Mouse (Mus musculus): Measurements from ENCODE around the gene Fbxl18.

GRCm38 (mm10) chr5:142825665-142826064 lies 69.6 kb downstream of the Fbxl18 start:
- TF ChIP-seq POLR2A (IDR thresholded peaks at IDR 0.05; ENCODE audit: borderline replicate concordance, extremely low read depth, insufficient read depth, insufficient read length, poor library complexity, severe bottlenecking), result no peak
- TF ChIP-seq CTCF (IDR thresholded peaks at IDR 0.05; ENCODE audit: borderline replicate concordance, extremely low read depth, insufficient read depth, insufficient read length), result no peak
